Mouse (Mus musculus) Patski (cell line): Measurements from ENCODE around the gene Nek11. TPM values are rescaled to one million over a fixed set of nuclear protein-coding genes. Genes with fewer than 3 reads are reported as not detected.

Experiments
- ATAC-seq: fragments of 100-300 bp; one replicate; pipeline ENCODE4 v1.8.0; 2021
- CTCF ChIA-PET: fragments of 350-600 bp; sonication (Branson Sonifier 250); formaldehyde crosslinking; loops from one replicate; lab custom pipeline; 2022; ENCODE audit warnings: inconsistent platforms; lab: Charles Lee
- POLR2A ChIA-PET: fragments of 350-600 bp; sonication (Branson Sonifier 250); formaldehyde crosslinking; loops from one replicate; lab custom pipeline; 2022; ENCODE audit warnings: antibody characterized with exemption, inconsistent platforms; lab: Charles Lee
- DNase-seq: peaks from one replicate; pipeline ENCODE4 v3.0.0-alpha.2; 2011; ENCODE audit warnings: low read depth, low spot score
- H3K27me3 ChIP-seq: fragments of 371-371 bp; one replicate; pipeline ENCODE4 v1.5.1; 2021
- CTCF ChIP-seq: fragments of 100-300 bp; IDR thresholded peaks from one replicate; pipeline ENCODE4 v1.5.1; 2021
- in situ Hi-C: fragments of 300-500 bp; cut with MboI; formaldehyde crosslinking; loops from 3 replicates; pipeline ENCODE4 v1.11.1; 2018; ENCODE audit warnings: low pct_unique_long_range_greater_than_20kb, mixed read lengths
- polyA plus RNA-seq: library from polyadenylated mRNA; unstranded; gene quantifications from one replicate; pipeline ENCODE4 v1.2.3, GENCODE M21; 2021

The Nek11 gene
- 0.74 TPM for polyA plus RNA-seq

DNA sequence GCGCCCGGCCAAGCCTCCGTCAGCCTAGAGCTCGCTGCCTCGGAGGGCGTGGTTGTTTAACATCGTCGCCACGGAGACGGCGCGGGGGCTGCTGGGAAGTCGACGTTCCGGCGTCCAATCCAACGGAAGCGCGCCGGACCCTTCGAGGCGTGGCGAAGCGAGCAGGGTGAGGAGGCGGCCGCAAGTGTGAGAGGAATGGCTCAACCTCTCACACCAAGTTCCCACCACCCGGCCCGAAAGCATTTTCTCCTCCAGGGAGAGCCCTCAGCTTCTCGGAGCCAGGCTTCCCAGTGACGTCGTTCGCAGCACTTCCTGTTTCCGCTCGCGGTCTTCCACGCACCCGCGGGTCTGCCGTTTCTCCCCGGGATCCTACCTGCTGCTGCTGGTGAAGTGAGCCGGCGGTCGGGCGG, at the start of gene Nek11, which contains the start of gene Aste1:
Gene Nek11, minus strand, starts transcription at position 307 of the 410 bp plus-strand sequence.
Gene Aste1, plus strand, starts transcription at position 175 of the 410 bp plus-strand sequence.
- CTCF ChIA-PET, result interaction anchor here (3.2 kb wide), 1 partner anchor 13 kb away, joined by 8 read pairs; no protein-coding TSS in a partner anchor
- DNase-seq (peak; percentile 35), ATAC-seq (peak; percentile 97)
- no peaks in the 10 kb centered on the region for H3K27me3 ChIP-seq
- POLR2A ChIA-PET, result interaction anchor here (0.6 to 1.5 kb wide), 2 partner anchors 100 to 778 kb away, joined by 4 to 6 read pairs; no protein-coding TSS in a partner anchor
- in situ Hi-C loops, result loop anchor here (10.0 to 25.0 kb wide), 3 partner anchors 220 to 980 kb away; partner anchors contain the start of gene Mrpl3
- no peak for TF ChIP-seq CTCF

GRCm38 (mm10) chr9:105408549-105408948, 13.2 kb upstream of the Nek11 start:
- POLR2A ChIA-PET, result no interaction called here
- DNase-seq, result no peak
- no peak for TF ChIP-seq CTCF
- in situ Hi-C loops, result no loop called here
- ATAC-seq, result no peak
- CTCF ChIA-PET, result interaction anchor here (1.7 kb wide), 1 partner anchor 13 kb away, joined by 8 read pairs; the partner anchor contains the start of genes Aste1 and Nek11
- H3K27me3 ChIP-seq, result no peaks in the 10 kb centered on the region

DNA sequence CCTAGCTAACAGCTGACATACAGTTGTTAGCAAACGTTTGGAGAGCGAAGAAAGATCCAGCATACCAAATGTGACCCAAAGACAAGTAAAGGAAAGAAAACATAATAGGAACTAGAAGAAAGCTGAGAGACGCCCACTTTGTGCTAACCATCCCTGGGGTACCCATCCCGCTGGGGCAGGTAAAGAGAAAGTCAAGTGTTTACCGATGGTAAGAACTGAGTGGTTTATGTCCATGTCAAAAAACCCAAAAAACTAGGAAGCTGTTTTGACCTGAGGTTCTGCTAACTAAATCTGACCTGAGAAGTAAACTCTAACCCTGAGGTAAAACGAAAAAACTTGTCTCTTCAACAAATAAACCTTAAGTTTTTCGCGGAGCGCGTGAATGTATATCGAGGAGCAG, 604 bp downstream of the Nek11 start:
- in situ Hi-C loops, result loop anchor here (5.0 to 25.0 kb wide), 4 partner anchors 220 to 980 kb away; partner anchors contain the start of gene Mrpl3
- H3K27me3 ChIP-seq, result no peaks in the 10 kb centered on the region
- no peak for DNase-seq
- TF ChIP-seq CTCF, result no peak
- ChIA-PET POLR2A (interaction anchor here (1.5 kb wide), 1 partner anchor 100 kb away, joined by 6 read pairs; no protein-coding TSS in a partner anchor), CTCF (interaction anchor here (1.9 to 3.2 kb wide), 2 partner anchors 14 to 820 kb away, joined by 7 to 8 read pairs; no protein-coding TSS in a partner anchor)
- ATAC-seq, result peak; percentile 6

GRCm38 (mm10) chr9:105390616-105391015, 4.7 kb downstream of the Nek11 start:
- POLR2A ChIA-PET, result interaction anchor here (0.6 kb wide), 1 partner anchor 894 kb away, joined by 4 read pairs; no protein-coding TSS in a partner anchor
- ATAC-seq, result no peak
- in situ Hi-C loops, result loop anchor here (5.0 to 25.0 kb wide), 4 partner anchors 224 to 976 kb away; partner anchors contain the start of gene Mrpl3
- CTCF ChIA-PET, result interaction anchor here (1.1 to 1.4 kb wide), 2 partner anchors 14 to 816 kb away, joined by 3 to 4 read pairs; no protein-coding TSS in a partner anchor
- no peak for TF ChIP-seq CTCF
- no peaks in the 10 kb centered on the region for H3K27me3 ChIP-seq
- no peak for DNase-seq

DNA sequence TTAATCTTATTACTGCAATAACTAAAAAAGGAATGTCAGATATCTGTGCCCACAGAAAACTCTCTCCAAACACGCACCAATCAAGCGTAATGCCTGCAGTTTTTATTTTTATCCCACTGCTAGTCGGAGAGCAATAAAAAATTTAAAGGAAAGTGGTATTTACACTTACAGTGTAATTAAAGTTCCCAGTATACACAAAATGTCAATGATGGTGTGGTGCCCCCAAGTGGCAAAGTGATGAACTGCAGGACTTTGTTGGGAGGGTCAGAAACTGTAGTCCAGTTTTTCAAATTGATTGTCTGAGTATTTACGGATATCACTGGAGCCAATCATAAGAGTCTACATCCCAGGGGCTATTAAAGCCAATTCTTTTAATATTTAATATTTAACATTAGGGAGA, 6.0 kb downstream of the Nek11 start:
- ChIA-PET CTCF (interaction anchor here (0.8 to 0.9 kb wide), 2 partner anchors 11 to 13 kb away, joined by 3 read pairs; no protein-coding TSS in a partner anchor), POLR2A (no interaction called here)
- peak; percentile 71 for TF ChIP-seq CTCF
- in situ Hi-C loops, result loop anchor here (25.0 kb wide), 1 partner anchor 327 kb away; the partner anchor contains the start of gene Mrpl3
- ATAC-seq (no peak), DNase-seq (no peak)
- H3K27me3 ChIP-seq, result no peaks in the 10 kb centered on the region

DNA sequence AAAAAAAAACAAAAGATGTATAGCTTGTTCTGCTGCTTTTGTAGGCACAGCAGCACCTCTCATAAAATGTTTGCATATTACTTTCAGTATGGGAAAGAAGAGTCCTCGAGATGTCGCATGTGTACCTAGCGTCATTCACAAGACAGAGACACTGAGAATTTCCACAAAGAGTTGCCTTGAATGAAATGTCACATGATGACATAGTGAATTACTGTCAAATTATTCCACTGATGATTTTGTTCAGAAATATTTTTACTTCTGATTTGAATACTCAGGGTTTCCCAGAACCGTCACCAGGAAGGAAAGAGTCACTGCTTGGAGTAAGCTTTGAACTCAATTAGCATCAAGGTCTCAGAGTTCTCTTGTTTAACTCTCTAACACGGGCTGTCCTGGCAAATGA, 7.9 kb downstream of the Nek11 start:
- ATAC-seq (no peak), DNase-seq (no peak)
- in situ Hi-C loops, result loop anchor here (25.0 kb wide), 1 partner anchor 325 kb away; the partner anchor contains the start of gene Mrpl3
- H3K27me3 ChIP-seq, result no peaks in the 10 kb centered on the region
- TF ChIP-seq CTCF, result no peak
- CTCF ChIA-PET, result interaction anchor here (1.5 kb wide), 1 partner anchor 813 kb away, joined by 3 read pairs; no protein-coding TSS in a partner anchor
- POLR2A ChIA-PET, result interaction anchor here (0.6 kb wide), 1 partner anchor 816 kb away, joined by 3 read pairs; no protein-coding TSS in a partner anchor

- ChIA-PET POLR2A (no interaction called here), CTCF (no interaction called here)
- TF ChIP-seq CTCF, result no peak
- no peaks in the 10 kb centered on the region for H3K27me3 ChIP-seq
- DNase-seq (no peak), ATAC-seq (no peak)
- in situ Hi-C loops, result loop anchor here (25.0 kb wide), 1 partner anchor 317 kb away; the partner anchor contains the start of gene Mrpl3
Observed at GRCm38 (mm10) chr9:105379533-105380145, 15.7 kb downstream of the Nek11 start.

DNA sequence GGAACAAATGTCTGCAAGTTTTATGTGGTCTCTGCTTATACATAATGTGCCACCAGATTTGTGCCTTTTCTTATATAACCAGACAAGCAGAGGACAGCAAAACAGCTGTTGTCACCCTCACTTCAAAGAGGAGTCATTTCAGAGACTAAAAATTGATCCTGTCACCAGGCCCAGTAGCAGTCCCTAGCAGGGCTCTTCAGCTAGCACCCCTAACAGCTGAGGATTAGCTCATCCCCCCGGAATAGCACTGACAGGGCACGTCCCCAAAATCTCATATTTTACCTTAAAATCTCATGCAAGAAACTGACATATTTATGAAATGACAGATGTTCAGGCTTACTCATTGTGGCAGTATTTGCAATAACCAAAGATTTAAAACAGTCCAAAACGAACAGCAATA, 17.7 kb downstream of the Nek11 start:
- H3K27me3 ChIP-seq, result no peaks in the 10 kb centered on the region
- POLR2A ChIA-PET, result no interaction called here
- no peak for TF ChIP-seq CTCF
- CTCF ChIA-PET, result interaction anchor here (2.9 kb wide), 1 partner anchor 12 kb away, joined by 7 read pairs; no protein-coding TSS in a partner anchor
- DNase-seq (no peak), ATAC-seq (no peak)
- in situ Hi-C loops, result loop anchor here (25.0 kb wide), 1 partner anchor 315 kb away; the partner anchor contains the start of gene Mrpl3

DNA sequence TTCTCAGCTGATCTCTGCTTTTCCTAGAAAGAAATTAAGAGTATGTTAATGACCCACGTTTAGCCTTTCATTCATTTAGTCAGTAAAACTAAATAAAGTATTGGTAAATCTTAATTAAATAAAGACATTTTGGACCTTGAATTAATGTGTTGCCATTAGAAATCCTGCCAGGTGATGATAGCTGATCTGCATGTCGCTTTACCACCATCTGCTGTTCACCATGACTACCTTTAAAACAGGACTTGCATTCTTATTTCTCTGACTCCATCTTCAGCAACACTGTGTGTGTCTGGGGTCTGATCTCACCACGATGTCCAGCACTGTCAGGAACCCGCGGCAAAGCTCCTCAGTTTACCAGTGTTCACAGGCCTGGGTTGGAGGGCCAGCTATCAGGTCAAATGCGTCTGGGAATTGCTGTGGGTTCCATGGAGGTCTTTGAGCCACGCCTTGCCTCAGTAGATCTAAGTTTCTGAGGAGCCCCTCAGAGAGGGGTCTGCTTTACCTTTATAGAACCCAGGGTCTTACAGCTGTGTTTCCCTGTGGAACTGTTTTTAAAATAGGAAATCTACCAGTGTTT, 18.3 kb downstream of the Nek11 start:
- H3K27me3 ChIP-seq, result no peaks in the 10 kb centered on the region
- DNase-seq (no peak), ATAC-seq (no peak)
- ChIA-PET CTCF (interaction anchor here (1.5 to 2.9 kb wide), 2 partner anchors 11 to 13 kb away, joined by 3 to 7 read pairs; no protein-coding TSS in a partner anchor), POLR2A (no interaction called here)
- in situ Hi-C loops, result loop anchor here (25.0 kb wide), 1 partner anchor 315 kb away; the partner anchor contains the start of gene Mrpl3
- no peak for TF ChIP-seq CTCF

DNA sequence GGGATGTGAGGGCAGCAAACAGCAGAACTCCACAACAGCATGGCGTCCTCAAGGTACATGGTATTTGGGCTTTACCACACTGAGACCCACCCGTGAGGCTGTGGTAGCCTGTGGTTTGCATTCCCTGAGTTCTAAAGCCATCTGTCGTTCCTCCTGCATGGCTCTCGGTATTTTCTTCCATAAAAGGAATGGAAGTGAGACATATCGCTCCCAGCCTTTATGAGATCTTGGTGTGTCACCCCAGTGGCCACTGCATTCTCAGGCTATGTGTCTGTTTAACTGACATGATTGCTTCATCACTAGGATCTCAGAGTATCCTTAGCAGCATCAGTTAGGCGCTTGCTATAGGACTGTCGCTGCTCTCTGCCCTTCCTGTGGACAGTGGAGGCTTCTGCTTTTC, 18.9 kb downstream of the Nek11 start:
- ChIA-PET CTCF (interaction anchor here (1.5 to 2.9 kb wide), 2 partner anchors 11 to 14 kb away, joined by 3 to 7 read pairs; no protein-coding TSS in a partner anchor), POLR2A (no interaction called here)
- in situ Hi-C loops, result loop anchor here (25.0 kb wide), 1 partner anchor 314 kb away; the partner anchor contains the start of gene Mrpl3
- H3K27me3 ChIP-seq, result no peaks in the 10 kb centered on the region
- peak; percentile 94 for ATAC-seq
- no peak for TF ChIP-seq CTCF
- DNase-seq, result peak; percentile 44
